Mouse (Mus musculus): ENCODE data around the gene H2-Ob.

DNA sequence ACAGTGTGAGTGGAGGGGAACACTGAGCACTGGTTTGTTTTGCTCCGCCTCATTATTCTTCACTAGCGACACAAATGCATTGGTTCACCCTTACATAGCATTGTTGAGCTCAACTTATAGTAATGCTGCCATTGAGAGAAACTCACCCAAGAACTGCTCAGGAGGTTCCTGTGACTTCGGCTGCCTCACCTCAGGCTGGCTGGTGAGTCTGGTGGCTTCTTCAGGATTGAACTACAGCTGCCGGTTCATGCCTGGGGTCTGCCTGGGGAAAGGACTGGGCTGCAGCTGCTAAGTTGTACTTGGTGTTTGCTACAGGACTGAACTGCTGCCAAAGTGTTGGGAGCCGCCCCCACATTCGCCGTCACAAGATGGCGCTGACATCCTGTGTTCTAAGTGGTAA, 13.3 kb upstream of the H2-Ob start:
- TF ChIP-seq POLR2A (IDR thresholded peaks at IDR 0.05; ENCODE audit: insufficient read depth, low read length) (no peak), EP300 (IDR thresholded peaks at IDR 0.05; ENCODE audit: insufficient read depth, low read depth, low read length) (no peak)
